Mouse (Mus musculus) small intestine, adult 2 months (tissue): ENCODE measurements around the gene Gm12216.

ENCODE experiments used
- CTCF ChIP-seq: fragments of 200-500 bp; IDR thresholded peaks from 2 replicates; pipeline ENCODE4 v1.5.1; 2012; ENCODE audit warnings: low read depth, mild to moderate bottlenecking, control low read depth, inconsistent platforms, low read length, moderate library complexity, mixed read lengths; ENCODE audit not compliant: insufficient replicate concordance, insufficient read length; ENCODE audit errors: extremely low read depth
- POLR2A ChIP-seq: fragments of 200-500 bp; IDR thresholded peaks from 2 replicates; pipeline ENCODE4 v1.6.1; 2012; ENCODE audit warnings: low read depth, mild to moderate bottlenecking, control low read depth, inconsistent platforms, low read length, moderate library complexity

DNA sequence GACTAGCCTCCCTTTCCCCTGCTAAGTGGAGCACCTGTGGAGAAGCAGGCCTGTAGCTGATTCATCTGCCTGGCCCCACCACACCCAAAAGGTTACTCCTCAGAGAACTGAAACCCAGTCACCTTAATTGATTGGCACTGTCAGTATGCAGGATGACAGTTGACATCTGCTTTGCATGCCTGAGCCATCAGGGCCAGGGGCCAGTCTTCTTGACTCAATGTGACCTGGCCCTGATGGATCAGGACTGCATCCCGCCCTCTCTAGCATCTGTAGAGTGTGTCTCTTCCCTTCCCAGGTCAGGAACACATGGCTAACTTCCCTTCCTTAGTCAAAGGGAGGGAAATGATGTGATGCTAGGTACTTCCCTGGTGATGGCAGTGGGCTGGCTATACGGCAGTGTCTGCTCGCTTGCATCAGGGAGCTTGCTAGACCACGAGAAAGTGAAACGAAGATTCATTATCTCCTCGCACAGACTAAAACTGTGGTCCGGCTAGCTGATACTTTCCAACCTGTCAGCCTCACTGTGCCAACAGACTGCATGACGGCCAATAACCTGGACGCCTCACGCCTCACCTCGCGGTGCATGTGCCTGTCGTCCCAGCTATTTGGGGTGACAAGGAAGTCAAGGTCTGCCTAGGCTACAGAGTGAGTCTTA, 38.4 kb downstream of the Gm12216 start:
- TF ChIP-seq CTCF (no peak), POLR2A (no peak)
